Mouse (Mus musculus) limb, embryonic 14.5 days (tissue): ENCODE data around the gene Mbtps2. TPM values are rescaled to one million over a fixed set of nuclear protein-coding genes. Genes with fewer than 3 reads are reported as not detected.

Source experiments
- ATAC-seq: fragments of 200-750 bp; cut with Nextera tagmentation; 2 replicates; pipeline ENCODE4 v1.8.0; 2017; ENCODE audit warnings: low read depth, moderate number of reproducible peaks, moderate TSS enrichment; ENCODE audit not compliant: low FRiP score
- DNase-seq: peaks from one replicate; pipeline ENCODE4 v3.0.0-alpha.2; 2015; ENCODE audit warnings: low spot score
- H3K27ac ChIP-seq: fragments of 300-500 bp; sonication (generic); replicated peaks from 2 replicates; pipeline ENCODE4 v1.5.1; 2014; ENCODE audit warnings: low read depth, mild to moderate bottlenecking, low read length, moderate library complexity, mixed read lengths
- H3K27me3 ChIP-seq: fragments of 300-500 bp; sonication (generic); 2 replicates; pipeline ENCODE4 v1.6.1; 2014; ENCODE audit warnings: low read length, mixed read lengths; ENCODE audit not compliant: control insufficient read depth, insufficient read depth
- H3K36me3 ChIP-seq: fragments of 300-500 bp; sonication (generic); 2 replicates; pipeline ENCODE4 v1.6.1; 2014; ENCODE audit warnings: mild to moderate bottlenecking, low read length, moderate library complexity, mixed read lengths; ENCODE audit not compliant: control insufficient read depth, insufficient read depth
- H3K4me1 ChIP-seq: fragments of 300-500 bp; sonication (generic); 2 replicates; pipeline ENCODE4 v1.6.1; 2014; ENCODE audit warnings: antibody characterized with exemption, low read length, mixed read lengths; ENCODE audit not compliant: control insufficient read depth, insufficient read depth
- H3K4me2 ChIP-seq: fragments of 300-500 bp; sonication (generic); replicated peaks from 2 replicates; pipeline ENCODE4 v1.6.1; 2014; ENCODE audit warnings: low read depth, mild to moderate bottlenecking, low read length, moderate library complexity; ENCODE audit not compliant: severe bottlenecking
- H3K4me3 ChIP-seq: fragments of 300-500 bp; sonication (generic); replicated peaks from 2 replicates; pipeline ENCODE4 v1.5.1; 2014; ENCODE audit warnings: low read length
- H3K9ac ChIP-seq: fragments of 300-500 bp; sonication (generic); 2 replicates; pipeline ENCODE4 v1.6.1; 2014; ENCODE audit warnings: mild to moderate bottlenecking, low read depth, low read length, moderate library complexity; ENCODE audit not compliant: severe bottlenecking
- H3K9me3 ChIP-seq: fragments of 300-500 bp; sonication (generic); 2 replicates; pipeline ENCODE4 v1.6.1; 2016; ENCODE audit warnings: low read length; ENCODE audit not compliant: control insufficient read depth
- POLR2A ChIP-seq: fragments of 200-500 bp; IDR thresholded peaks from 2 replicates; pipeline ENCODE4 v1.8.0; 2012; ENCODE audit warnings: inconsistent platforms, mild to moderate bottlenecking, moderate library complexity, borderline replicate concordance; ENCODE audit not compliant: insufficient read depth, insufficient read length; ENCODE audit errors: extremely low read depth
- WGBS: fragments of 180-500 bp; shearing (Covaris S2); extraction: QIAGEN DNeasy Blood & Tissue Kit; methylation state at CpG from one replicate; pipeline ENCODE4 v1.1.7; 2014; 5-methylcytosine and 5-hydroxymethylcytosine counted together
- polyA plus RNA-seq, 2 experiments: library from polyadenylated mRNA; depleted of rRNA in 1 of 2; stranded (reverse) in 1 of 2; unstranded in 1 of 2; fragments of >200 nt; fragmentation: Nextera tagmentation in 1 of 2; extraction: Ambion mirVana in 1 of 2; gene quantifications; 2 replicates each; pipeline versions ENCODE4 v1.2.1 to v1.2.3; 2012 to 2014

The Mbtps2 gene
- polyA plus RNA-seq, 2 experiments, result 18.7 to 28.5 TPM

- H3K9me3 ChIP-seq, result no peaks in the 10 kb centered on the region
- no peak overlapping the region for H3K4me3 ChIP-seq
- H3K27me3 ChIP-seq, result no peaks in the 10 kb centered on the region
- H3K36me3 ChIP-seq, result no peaks in the 10 kb centered on the region
- H3K9ac ChIP-seq, result no peak overlapping the region
- no peak for ATAC-seq
- no peaks in the 10 kb centered on the region for H3K4me1 ChIP-seq
- no peak overlapping the region for H3K27ac ChIP-seq
- no peak overlapping the region for H3K4me2 ChIP-seq
- TF ChIP-seq POLR2A, result no peak
- no peak for DNase-seq
Measured at GRCm38 (mm10) chrX:157586397-157586796, 12.1 kb downstream of the Mbtps2 start.

GRCm38 (mm10) chrX:157579108-157579614 is 19.4 kb downstream of the Mbtps2 start:
- Histone ChIP-seq H3K9ac (no peak overlapping the region), H3K27me3 (no peaks in the 10 kb centered on the region), H3K9me3 (no peaks in the 10 kb centered on the region), H3K27ac (no peak overlapping the region), H3K36me3 (no peaks in the 10 kb centered on the region), H3K4me2 (no peak overlapping the region), H3K4me1 (no peaks in the 10 kb centered on the region), H3K4me3 (no peak overlapping the region)
- no peak for DNase-seq
- no peak for TF ChIP-seq POLR2A
- WGBS, result 77% methylated on average over 6 of the region's 6 CpGs
- ATAC-seq, result no peak

GRCm38 (mm10) chrX:157574683-157575082 is 23.8 kb downstream of the Mbtps2 start:
- DNase-seq (no peak), ATAC-seq (no peak)
- no peak for TF ChIP-seq POLR2A
- Histone ChIP-seq H3K36me3 (no peaks in the 10 kb centered on the region), H3K9ac (no peak overlapping the region), H3K4me2 (no peak overlapping the region), H3K9me3 (no peaks in the 10 kb centered on the region), H3K4me3 (no peak overlapping the region), H3K4me1 (no peaks in the 10 kb centered on the region), H3K27me3 (no peaks in the 10 kb centered on the region), H3K27ac (no peak overlapping the region)
- WGBS, result 89% methylated on average over 2 of the region's 2 CpGs

- Histone ChIP-seq H3K27me3 (no peaks in the 10 kb centered on the region), H3K4me2 (no peak within 1 kb of the TSS), H3K4me3 (no peak within 1 kb of the TSS), H3K9me3 (no peaks in the 10 kb centered on the region), H3K27ac (no peak within 1 kb of the TSS), H3K4me1 (no peaks in the 10 kb centered on the region), H3K9ac (no peak within 1 kb of the TSS), H3K36me3 (no peaks in the 10 kb centered on the region)
- 89% methylated on average over 26 of the region's 26 CpGs for WGBS
- no peak for ATAC-seq
- TF ChIP-seq POLR2A, result no peak
- no peak for DNase-seq
Measured at GRCm38 (mm10) chrX:157568840-157569239, 29.7 kb downstream of the Mbtps2 start, which contains the start of gene Yy2. Gene Yy2, minus strand, starts transcription at chrX:157568985.

GRCm38 (mm10) chrX:157563794-157564193 is 34.7 kb downstream of the Mbtps2 start:
- H3K4me2 ChIP-seq, result no peak overlapping the region
- no peaks in the 10 kb centered on the region for H3K27me3 ChIP-seq
- DNase-seq (no peak), ATAC-seq (no peak)
- H3K9ac ChIP-seq, result no peak overlapping the region
- WGBS, result 81% methylated on average over 10 of the region's 10 CpGs
- no peaks in the 10 kb centered on the region for H3K36me3 ChIP-seq
- no peak for TF ChIP-seq POLR2A
- H3K27ac ChIP-seq, result no peak overlapping the region
- H3K4me1 ChIP-seq, result no peaks in the 10 kb centered on the region
- no peak overlapping the region for H3K4me3 ChIP-seq
- no peaks in the 10 kb centered on the region for H3K9me3 ChIP-seq

GRCm38 (mm10) chrX:157547082-157547481 is 51.4 kb downstream of the Mbtps2 start:
- TF ChIP-seq POLR2A, result no peak
- ATAC-seq, result no peak

More at GRCm38 (mm10) chrX:157547082-157547481, 51.4 kb downstream of the Mbtps2 start:
- Histone ChIP-seq H3K4me3 (no peak overlapping the region), H3K4me1 (no peaks in the 10 kb centered on the region), H3K36me3 (no peaks in the 10 kb centered on the region), H3K27me3 (no peaks in the 10 kb centered on the region), H3K27ac (no peak overlapping the region), H3K9me3 (no peaks in the 10 kb centered on the region), H3K4me2 (no peak overlapping the region), H3K9ac (no peak overlapping the region)
- WGBS, result 43% methylated on average over 3 of the region's 3 CpGs
- DNase-seq, result no peak
